Mouse (Mus musculus): Measurements from ENCODE around the gene Ppm1l.

DNA sequence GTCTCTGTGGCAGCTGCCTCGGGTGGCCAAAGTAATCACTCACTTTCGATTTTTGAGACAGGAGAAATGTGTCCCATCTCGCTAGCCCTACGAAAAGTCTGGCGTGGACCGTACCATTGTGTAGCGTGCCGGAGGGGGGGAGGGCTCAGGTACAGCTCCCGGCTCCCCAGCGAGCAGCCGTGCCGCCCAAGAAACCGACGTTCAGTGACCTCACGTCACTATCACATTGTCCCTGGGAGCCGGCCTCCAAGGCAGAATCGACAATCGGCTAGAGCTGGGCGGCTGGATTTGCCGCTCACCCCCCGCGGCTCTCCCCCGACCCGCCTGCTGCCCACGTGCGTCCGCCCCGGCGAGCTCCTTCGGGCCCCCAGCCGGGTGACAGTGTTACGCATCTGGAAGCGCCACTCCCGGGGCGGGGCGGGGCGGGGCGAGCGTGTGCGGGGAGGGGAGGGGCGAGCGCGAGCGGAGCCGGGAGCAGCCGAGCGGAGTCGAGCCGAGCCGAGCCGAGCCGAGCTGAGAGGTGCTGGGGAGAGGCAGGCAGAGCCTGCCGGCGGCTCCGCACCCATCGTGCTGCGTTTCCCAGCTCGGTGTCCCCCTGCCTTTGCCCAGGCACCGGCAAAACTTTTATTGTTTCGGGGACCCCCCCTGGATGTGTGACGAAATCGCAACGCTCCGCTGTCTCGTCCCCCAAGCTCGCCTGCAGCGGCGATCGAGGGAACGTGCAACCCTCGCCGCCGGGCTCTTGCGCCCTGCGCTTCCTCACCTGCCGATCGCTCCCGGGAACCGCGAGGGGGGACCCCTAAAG is at the start of gene Ppm1l:
- no peak for TF ChIP-seq CTCF (IDR thresholded peaks at IDR 0.05; ENCODE audit: low read depth)
- no peak for TF ChIP-seq EP300 (optimal IDR thresholded peaks at IDR 0.05)

Data from stomach, postnatal 0 days (tissue).